Mouse (Mus musculus) brain, embryonic 14.5 days (tissue): ENCODE data around the gene Mras.

ENCODE experiments used
- CTCF ChIP-seq: fragments of 200-500 bp; IDR thresholded peaks from 2 replicates; pipeline ENCODE4 v1.5.1; 2012; ENCODE audit warnings: inconsistent platforms, mild to moderate bottlenecking, moderate library complexity, borderline replicate concordance; ENCODE audit not compliant: insufficient read depth, insufficient read length; ENCODE audit errors: extremely low read depth
- POLR2A ChIP-seq: fragments of 200-500 bp; IDR thresholded peaks from 2 replicates; pipeline ENCODE4 v1.6.1; 2012; ENCODE audit warnings: mild to moderate bottlenecking, inconsistent platforms, borderline replicate concordance; ENCODE audit not compliant: poor library complexity, insufficient read depth, insufficient read length, severe bottlenecking; ENCODE audit errors: extremely low read depth

DNA sequence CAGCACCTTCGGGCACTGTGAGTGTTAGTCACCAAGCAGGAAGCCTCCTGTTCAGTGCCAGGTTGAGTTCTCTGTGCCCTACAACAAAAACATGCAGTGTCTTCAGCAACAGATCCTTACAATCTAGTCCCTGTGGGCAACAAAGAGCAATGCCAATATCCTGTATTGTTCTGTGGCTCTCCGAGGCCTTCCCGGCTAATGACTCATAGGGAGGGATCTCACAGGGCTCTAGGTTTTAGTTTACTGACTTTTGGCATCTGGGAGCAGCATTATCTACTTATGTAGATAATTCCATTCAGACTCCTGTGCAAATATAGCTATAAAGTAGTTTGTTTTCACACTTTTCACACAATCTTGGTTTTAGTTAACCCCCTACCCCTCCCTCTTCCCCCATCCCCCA, 71.3 kb downstream of the Mras start:
- no peak for TF ChIP-seq CTCF
- no peak for TF ChIP-seq POLR2A
